Mouse (Mus musculus) CH12.LX (cell line): ENCODE data around the gene Siah3. TPM values are rescaled to one million over a fixed set of nuclear protein-coding genes. Genes with fewer than 3 reads are reported as not detected.
A peak's percentile ranks its signal among the peaks of the same experiment; 100 is the strongest.

Source experiments
- DNase-seq: peaks from one replicate; pipeline ENCODE4 v3.0.0-alpha.2; 2013; ENCODE audit errors: extremely low read depth
- H3K27ac ChIP-seq: 2 replicates; pipeline ENCODE4 v1.5.1; 2012; ENCODE audit warnings: low read depth, mild to moderate bottlenecking, control low read depth, moderate library complexity; ENCODE audit not compliant: insufficient read depth
- H3K27me3 ChIP-seq: replicated peaks from 2 replicates; pipeline ENCODE3; 2012; ENCODE audit warnings: inconsistent platforms
- H3K36me3 ChIP-seq, 2 experiments: replicated peaks in 1 of 2; 2 replicates each; pipeline versions ENCODE3 to v1.6.1; 2012; ENCODE audit warnings: inconsistent platforms in 1 of 2, low read length in 1 of 2, mild to moderate bottlenecking in 1 of 2, mixed read lengths in 1 of 2, moderate library complexity in 1 of 2; ENCODE audit not compliant: control insufficient read depth in 1 of 2, insufficient read depth in 1 of 2
- H3K4me1 ChIP-seq, 2 experiments: 2 replicates each; pipeline ENCODE4 v1.6.1; 2012; ENCODE audit warnings: inconsistent platforms in 1 of 2, moderate library complexity in 1 of 2; ENCODE audit not compliant: insufficient read depth in 2 of 2, control insufficient read depth in 1 of 2
- H3K4me2 ChIP-seq: 2 replicates; pipeline ENCODE4 v1.6.1; 2012; ENCODE audit warnings: low read depth, mild to moderate bottlenecking, control low read depth; ENCODE audit not compliant: poor library complexity, insufficient read depth, severe bottlenecking
- H3K4me3 ChIP-seq, 3 experiments: fragments of 150-350 bp in 1 of 3; sonication (generic) in 1 of 3; replicated peaks in 1 of 3; 2 replicates each; pipeline versions ENCODE3 to v1.5.1; 2011 to 2012; ENCODE audit warnings: low read depth in 2 of 3, low read length in 2 of 3, mild to moderate bottlenecking in 2 of 3, moderate library complexity in 2 of 3, control low read depth in 1 of 3, improper control_type of control experiment in 1 of 3, inconsistent platforms in 1 of 3, mixed read lengths in 1 of 3; ENCODE audit not compliant: poor library complexity in 1 of 3
- H3K79me2 ChIP-seq: replicated peaks from 2 replicates; pipeline ENCODE4 v1.6.1; 2012; ENCODE audit warnings: mild to moderate bottlenecking, moderate library complexity; ENCODE audit not compliant: control insufficient read depth, poor library complexity, insufficient read depth, severe bottlenecking; ENCODE audit errors: extremely low read depth
- H3K9ac ChIP-seq: 2 replicates; pipeline ENCODE4 v1.6.1; 2012; ENCODE audit warnings: low read depth, mild to moderate bottlenecking, control low read depth, moderate library complexity; ENCODE audit not compliant: insufficient read depth
- H3K9me3 ChIP-seq: replicated peaks from 2 replicates; pipeline ENCODE3; 2012; ENCODE audit warnings: low read length, inconsistent platforms, mixed read lengths
- BHLHE40 ChIP-seq: IDR thresholded peaks from 2 replicates; pipeline ENCODE4 v1.6.1; 2011; ENCODE audit warnings: mild to moderate bottlenecking, low read depth, low read length, improper control_type of control experiment
- CHD2 ChIP-seq: IDR thresholded peaks from 2 replicates; pipeline ENCODE4 v1.6.1; 2011; ENCODE audit warnings: low read length, improper control_type of control experiment
- CTCF ChIP-seq, 2 experiments: IDR thresholded peaks in 1 of 2; conservative IDR thresholded peaks in 1 of 2; 2 replicates each; pipeline ENCODE4 v1.5.1; 2011 to 2012; ENCODE audit warnings: low read depth in 2 of 2, low read length in 2 of 2, improper control_type of control experiment in 1 of 2, inconsistent platforms in 1 of 2, mild to moderate bottlenecking in 1 of 2, moderate library complexity in 1 of 2
- ELF1 ChIP-seq: IDR thresholded peaks from 2 replicates; pipeline ENCODE4 v1.6.1; 2014; ENCODE audit warnings: low read depth, mild to moderate bottlenecking, inconsistent platforms, low read length, improper control_type of control experiment
- ETS1 ChIP-seq: conservative IDR thresholded peaks from 2 replicates; pipeline ENCODE4 v1.6.1; 2012; ENCODE audit warnings: low read depth, mild to moderate bottlenecking, inconsistent platforms, low read length, improper control_type of control experiment, moderate library complexity
- GABPA ChIP-seq: IDR thresholded peaks from 2 replicates; pipeline ENCODE4 v1.6.1; 2012; ENCODE audit warnings: low read depth, low read length, improper control_type of control experiment, inconsistent platforms; ENCODE audit not compliant: insufficient replicate concordance
- HCFC1 ChIP-seq: IDR thresholded peaks from 2 replicates; pipeline ENCODE4 v1.6.1; 2012; ENCODE audit warnings: low read depth, mild to moderate bottlenecking, inconsistent platforms, low read length, improper control_type of control experiment
- IRF4 ChIP-seq: IDR thresholded peaks from 2 replicates; pipeline ENCODE4 v1.6.1; 2014; ENCODE audit warnings: low read depth, mild to moderate bottlenecking, inconsistent platforms, low read length, improper control_type of control experiment
- MAFK ChIP-seq: IDR thresholded peaks from 2 replicates; pipeline ENCODE4 v1.6.1; 2011; ENCODE audit warnings: low read length, improper control_type of control experiment; ENCODE audit not compliant: insufficient replicate concordance
- MAX ChIP-seq: IDR thresholded peaks from 2 replicates; pipeline ENCODE4 v1.6.1; 2011; ENCODE audit warnings: low read length, improper control_type of control experiment
- MAZ ChIP-seq: IDR thresholded peaks from 2 replicates; pipeline ENCODE4 v1.6.1; 2012; ENCODE audit warnings: low read depth, mild to moderate bottlenecking, inconsistent platforms, low read length, improper control_type of control experiment, moderate library complexity
- MEF2A ChIP-seq: IDR thresholded peaks from 2 replicates; pipeline ENCODE4 v1.6.1; 2014; ENCODE audit warnings: low read depth, mild to moderate bottlenecking, inconsistent platforms, low read length, improper control_type of control experiment, borderline replicate concordance
- MYC ChIP-seq: IDR thresholded peaks from 2 replicates; pipeline ENCODE4 v1.6.1; 2011; ENCODE audit warnings: low read depth, mild to moderate bottlenecking, improper control_type of control experiment, low read length
- PAX5 ChIP-seq: IDR thresholded peaks from 2 replicates; pipeline ENCODE4 v1.6.1; 2012; ENCODE audit warnings: low read length, inconsistent platforms, mixed read lengths
- POLR2AphosphoS2 ChIP-seq: IDR thresholded peaks from 2 replicates; pipeline ENCODE4 v1.6.1; 2011; ENCODE audit warnings: low read depth, low read length, improper control_type of control experiment
- RAD21 ChIP-seq: IDR thresholded peaks from 2 replicates; pipeline ENCODE4 v1.6.1; 2011; ENCODE audit warnings: low read depth, mild to moderate bottlenecking, low read length, improper control_type of control experiment, moderate library complexity
- TBP ChIP-seq: conservative IDR thresholded peaks from 2 replicates; pipeline ENCODE4 v1.6.1; 2011; ENCODE audit warnings: low read depth, low read length, improper control_type of control experiment
- TCF12 ChIP-seq: IDR thresholded peaks from 2 replicates; pipeline ENCODE4 v1.6.1; 2014; ENCODE audit warnings: low read depth, mild to moderate bottlenecking, inconsistent platforms, low read length, improper control_type of control experiment
- USF2 ChIP-seq: conservative IDR thresholded peaks from 2 replicates; pipeline ENCODE4 v1.6.1; 2011; ENCODE audit warnings: low read depth, low read length, improper control_type of control experiment
- ZMIZ1 ChIP-seq: IDR thresholded peaks from 2 replicates; pipeline ENCODE4 v1.6.1; 2012; ENCODE audit warnings: low read depth, mild to moderate bottlenecking, inconsistent platforms, low read length, improper control_type of control experiment
- ZNF384 ChIP-seq: IDR thresholded peaks from 2 replicates; pipeline ENCODE4 v1.6.1; 2012; ENCODE audit warnings: low read depth, low read length, improper control_type of control experiment, inconsistent platforms
- dilution Hi-C: fragments of 300-500 bp; cut with MboI; formaldehyde crosslinking; loops from 2 replicates; pipeline ENCODE4 v1.14.3; 2020; ENCODE audit warnings: low sequenced_read_pairs; ENCODE audit not compliant: extremely low pct_unique_long_range_greater_than_20kb, extremely low pct_ligation_motif_present
- in situ Hi-C: fragments of 300-500 bp; cut with MboI; formaldehyde crosslinking; loops from 3 replicates; pipeline ENCODE4 v1.14.3; 2019; ENCODE audit warnings: low sequenced_read_pairs, low pct_ligation_motif_present, low pct_unique_long_range_greater_than_20kb, mixed read lengths
- polyA plus RNA-seq: library from polyadenylated mRNA; unstranded; fragments of >175 nt; gene quantifications from 2 replicates; pipeline ENCODE4 v1.2.1, GENCODE M21; 2012; ENCODE audit warnings: low read depth; ENCODE audit not compliant: insufficient read length
- total RNA-seq, 2 experiments: library from RNA; depleted of rRNA; stranded (reverse); fragments of 300-350 nt in 1 of 2; fragments of >200 nt in 1 of 2; gene quantifications; 2 replicates each; pipeline ENCODE4 v1.2.3; 2012 to 2014

The Siah3 gene
- total and polyA plus RNA-seq, 3 experiments, result not detected

- 0 out of 2 replicates have a peak, but pooled peaks have one; percentile 21 for TF ChIP-seq MEF2A
- TF ChIP-seq HCFC1, result no peak
- TF ChIP-seq TCF12, result peak; percentile 23; the same call in 1 of the 2 replicates
- no peak for TF ChIP-seq PAX5
- TF ChIP-seq IRF4, result peak; percentile 76
- TF ChIP-seq, all 38 proteins: peak for 11
These were observed 873 bp downstream of the Siah3 start (continued) for GRCm38 (mm10) chr14:75456489-75457220.

DNA sequence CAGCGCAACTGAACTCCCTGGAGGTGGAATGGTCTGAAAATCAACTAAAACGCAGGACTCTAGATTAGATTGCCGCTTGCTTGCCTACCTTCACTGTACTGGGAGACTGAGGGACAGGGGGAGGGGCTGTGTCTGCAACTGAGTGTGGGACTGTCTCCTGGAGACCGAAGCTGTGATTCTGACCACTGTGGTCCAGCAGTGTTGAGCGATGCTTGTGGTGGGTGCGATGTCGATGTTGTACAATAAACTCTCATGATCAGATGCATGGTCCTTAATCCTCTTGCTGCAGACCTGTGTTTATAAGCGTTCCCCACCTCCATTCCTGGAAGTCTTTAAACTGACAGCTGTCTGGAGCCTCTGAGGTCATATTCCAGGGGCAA is 1.4 kb downstream of the Siah3 start:
- H3K79me2 ChIP-seq, result no peaks in the 10 kb centered on the region
- H3K36me3 ChIP-seq, result no peaks in the 10 kb centered on the region
- H3K27ac ChIP-seq, result no peak overlapping the region
- dilution Hi-C loops, result no loop called here
- peaks cover 2% of the 10 kb centered on the region for H3K9me3 ChIP-seq
- peaks cover 2 to 18% of the 10 kb centered on the region in 2 experiments; a peak in 3 of 4 replicates for H3K4me1 ChIP-seq
- peaks cover 5% of the 10 kb centered on the region for H3K27me3 ChIP-seq
- no peak overlapping the region for H3K9ac ChIP-seq
- TF ChIP-seq MEF2A (no peak), MAZ (no peak), MAFK (no peak), ZMIZ1 (no peak), GABPA (no peak), IRF4 (no peak), TBP (no peak), RAD21 (no peak), MAX (no peak), CTCF (conservative IDR thresholded peaks at IDR 0.05 in 1 of 2, IDR thresholded peaks at IDR 0.05 in 1 of 2; ENCODE audit: low read depth in 2 of 2, low read length in 2 of 2) (no peak), MYC (no peak), ZNF384 (no peak), USF2 (no peak), ETS1 (no peak), ELF1 (no peak), CHD2 (no peak), POLR2AphosphoS2 (no peak), BHLHE40 (no peak)
- in situ Hi-C loops, result no loop called here
- H3K4me3 ChIP-seq, result peak overlapping the region in 1 of 3 experiments; percentile 56
- DNase-seq, result no peak
- peak overlapping the region; percentile 58 for H3K4me2 ChIP-seq
